Mouse (Mus musculus): ENCODE measurements around the gene Sla2. TPM values are rescaled to one million over a fixed set of nuclear protein-coding genes. Genes with fewer than 3 reads are reported as not detected.

The Sla2 gene
- polyA plus RNA-seq (2015; fragmentation: Illumina TruSeq; extraction: RNeasy Lipid Tissue Mini Kit (QIAGEN cat#74804); ENCODE audit: insufficient read depth, low read depth, low replicate concordance), result not detected

DNA sequence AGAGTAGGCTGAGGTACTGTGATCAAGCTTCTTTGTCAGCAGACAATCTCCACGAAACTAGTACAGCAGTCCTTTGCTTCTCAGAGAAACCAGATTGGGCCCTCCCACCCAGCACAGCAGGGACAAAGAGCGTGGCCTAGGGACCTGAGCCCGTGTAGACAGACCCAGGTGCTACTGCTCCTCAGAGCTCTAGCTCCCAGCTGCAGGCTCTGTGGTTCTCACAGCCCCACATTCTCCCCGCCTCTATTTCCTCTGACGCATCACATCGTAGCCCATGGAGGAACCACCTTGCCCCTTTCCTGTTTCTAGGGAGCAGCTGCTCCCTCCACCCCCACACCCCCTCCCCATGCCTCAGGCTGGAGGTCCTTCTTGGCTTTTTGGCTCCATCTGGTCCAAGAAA, at the start of gene Sla2:
TSS of gene Sla2 (minus strand) at position 176 of the 400 bp plus-strand sequence.

GRCm38 (mm10) chr2:156862772-156863486, 24.1 kb downstream of the Sla2 start, which contains the start of gene Rab5if:
TSS of gene Rab5if (plus strand) at chr2:156863128.

GRCm38 (mm10) chr2:156857835-156858234, 29.2 kb downstream of the Sla2 start, which contains the start of gene 4930518I15Rik:
TSS of gene 4930518I15Rik (minus strand) at chr2:156857946.

DNA sequence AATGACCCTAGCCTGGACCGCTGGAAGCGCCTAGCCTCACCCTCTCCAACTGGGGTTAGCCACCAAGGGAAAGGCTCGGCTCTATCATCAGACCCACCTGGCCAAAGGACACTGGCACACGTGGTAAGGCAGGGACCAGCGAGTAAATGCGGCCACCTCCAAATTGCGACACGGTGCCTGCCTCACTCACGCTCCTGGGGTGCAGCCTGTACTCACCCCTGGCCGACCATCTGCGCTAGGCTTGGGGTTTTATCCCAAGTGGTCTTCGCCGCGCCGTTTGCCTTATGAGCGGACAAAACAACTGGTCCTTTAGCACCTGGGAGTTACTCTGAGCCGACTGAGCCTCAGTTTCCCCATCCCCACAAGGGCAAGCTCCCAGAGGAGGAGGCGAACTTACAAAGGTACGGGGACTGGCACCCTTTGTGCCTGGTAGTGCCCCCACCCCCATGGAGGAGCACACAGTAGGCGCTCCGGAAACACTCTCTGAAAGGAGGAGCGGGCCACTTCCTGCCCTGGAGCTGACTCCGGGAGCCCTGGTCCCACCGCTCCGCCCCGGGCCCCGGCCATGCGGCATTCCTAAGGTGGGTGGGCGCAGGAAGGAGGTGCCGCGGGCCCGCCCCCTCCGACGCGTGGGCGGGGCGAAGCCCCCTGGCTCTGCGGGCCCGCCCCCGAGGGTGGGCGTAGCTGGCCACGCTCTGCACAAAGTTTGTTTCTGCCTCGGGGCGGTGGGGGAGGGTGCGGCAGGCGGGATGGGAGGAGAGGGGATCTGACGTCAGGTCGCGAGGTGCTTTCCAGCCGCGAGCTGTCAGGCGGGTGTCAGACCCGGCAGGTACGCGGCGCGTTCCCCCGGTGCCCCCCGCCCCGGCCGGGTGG, 47.4 kb downstream of the Sla2 start, which contains the start of gene Tgif2:
TSS of gene Tgif2 (plus strand) at position 689 of the 873 bp plus-strand sequence.

Other genes starting within 250 kb of the Sla2 start
- gene Myl9, start 111.8 kb downstream of the Sla2 start, polyA plus RNA-seq (2015; fragmentation: Illumina TruSeq; extraction: RNeasy Lipid Tissue Mini Kit (QIAGEN cat#74804); ENCODE audit: insufficient read depth, low read depth, low replicate concordance), result 73.9 TPM
- gene Tgif2, start 47.2 kb downstream of the Sla2 start, polyA plus RNA-seq (2015; fragmentation: Illumina TruSeq; extraction: RNeasy Lipid Tissue Mini Kit (QIAGEN cat#74804); ENCODE audit: insufficient read depth, low read depth, low replicate concordance), result 0.79 TPM
- not detected for gene 4930518I15Rik, start 29.2 kb downstream of the Sla2 start, polyA plus RNA-seq (2015; fragmentation: Illumina TruSeq; extraction: RNeasy Lipid Tissue Mini Kit (QIAGEN cat#74804); ENCODE audit: insufficient read depth, low read depth, low replicate concordance)
- gene Rab5if, start 24.1 kb downstream of the Sla2 start, polyA plus RNA-seq (2015; fragmentation: Illumina TruSeq; extraction: RNeasy Lipid Tissue Mini Kit (QIAGEN cat#74804); ENCODE audit: insufficient read depth, low read depth, low replicate concordance), result 23.2 TPM
- gene Ndrg3, start 104.9 kb upstream of the Sla2 start, polyA plus RNA-seq (2015; fragmentation: Illumina TruSeq; extraction: RNeasy Lipid Tissue Mini Kit (QIAGEN cat#74804); ENCODE audit: insufficient read depth, low read depth, low replicate concordance), result 12.7 TPM
- gene Dsn1, start 120.0 kb upstream of the Sla2 start, polyA plus RNA-seq (2015; fragmentation: Illumina TruSeq; extraction: RNeasy Lipid Tissue Mini Kit (QIAGEN cat#74804); ENCODE audit: insufficient read depth, low read depth, low replicate concordance), result 0.52 TPM
- gene Soga1, start 192.1 kb upstream of the Sla2 start, polyA plus RNA-seq (2015; fragmentation: Illumina TruSeq; extraction: RNeasy Lipid Tissue Mini Kit (QIAGEN cat#74804); ENCODE audit: insufficient read depth, low read depth, low replicate concordance), result 2.4 TPM
- gene Tldc2, start 199.9 kb upstream of the Sla2 start, polyA plus RNA-seq (2015; fragmentation: Illumina TruSeq; extraction: RNeasy Lipid Tissue Mini Kit (QIAGEN cat#74804); ENCODE audit: insufficient read depth, low read depth, low replicate concordance), result not detected
- 11.8 TPM for gene Samhd1, start 248.1 kb upstream of the Sla2 start, polyA plus RNA-seq (2015; fragmentation: Illumina TruSeq; extraction: RNeasy Lipid Tissue Mini Kit (QIAGEN cat#74804); ENCODE audit: insufficient read depth, low read depth, low replicate concordance)

Data from pancreas, adult 10 weeks (tissue).